Comparison of ENCODE assay signal across 24 mouse cellular contexts in genomic region chr3:16688973-16689372, GRCm38 (mm10).
A peak's percentile ranks its signal among the peaks of the same experiment; 100 is the strongest.
DNase-seq lines count a peak whose midpoint lies in the region; ATAC-seq and TF ChIP-seq lines count a peak whose summit lies in the region.
"Had no signal": no experiment of that assay in that cellular context is flagged by ENCODE, and none has a peak within 500 bp of the region (broad histone marks: within the 10 kb centered on the region; RNA-seq: fewer than 3 reads in every experiment).

No protein-coding gene starts in this region.

- no peak overlapping the region for H3K9ac ChIP-seq in hindbrain, embryonic 12.5 days
- no peak overlapping the region for H3K9ac ChIP-seq in hindbrain, embryonic 11.5 days (ENCODE audit: low read depth, low read length)
- H3K9ac ChIP-seq: embryonic facial prominence, embryonic 12.5 days; embryonic facial prominence, embryonic 15.5 days; forebrain, embryonic 12.5 days had no signal

- H3K4me3 ChIP-seq in hindbrain, embryonic 12.5 days: no peak overlapping the region
- H3K4me3 ChIP-seq in hindbrain, embryonic 11.5 days (ENCODE audit: low read depth, low read length): no peak overlapping the region
- H3K4me3 ChIP-seq: embryonic facial prominence, embryonic 12.5 days; embryonic facial prominence, embryonic 15.5 days; erythroblast, embryonic 14.5 days; forebrain, embryonic 10.5 days; forebrain, embryonic 12.5 days had no signal

- no peak overlapping the region for H3K4me2 ChIP-seq in hindbrain, embryonic 12.5 days (replicated peaks)
- no peak overlapping the region for H3K4me2 ChIP-seq in hindbrain, embryonic 11.5 days (replicated peaks; ENCODE audit: low read depth, low read length)
- H3K4me2 ChIP-seq: embryonic facial prominence, embryonic 12.5 days; embryonic facial prominence, embryonic 15.5 days; forebrain, embryonic 12.5 days had no signal

- no peaks in the 10 kb centered on the region for H3K27me3 ChIP-seq in hindbrain, embryonic 12.5 days
- no peaks in the 10 kb centered on the region for H3K27me3 ChIP-seq in hindbrain, embryonic 11.5 days (ENCODE audit: control insufficient read depth, insufficient read depth, low read length)
- H3K27me3 ChIP-seq: embryonic facial prominence, embryonic 12.5 days; embryonic facial prominence, embryonic 15.5 days; forebrain, embryonic 12.5 days; Patski had no signal

- WGBS in hindbrain, embryonic 12.5 days: 79% methylated on average over 1 of the region's 1 CpGs
- 81% methylated on average over 1 of the region's 1 CpGs for WGBS in hindbrain, embryonic 11.5 days

- H3K36me3 ChIP-seq in hindbrain, embryonic 12.5 days: no peaks in the 10 kb centered on the region
- H3K36me3 ChIP-seq in hindbrain, embryonic 11.5 days (ENCODE audit: control insufficient read depth, insufficient read depth, low read length): no peaks in the 10 kb centered on the region
- H3K36me3 ChIP-seq: embryonic facial prominence, embryonic 12.5 days; embryonic facial prominence, embryonic 15.5 days; forebrain, embryonic 10.5 days; forebrain, embryonic 12.5 days had no signal

- no peak overlapping the region for H3K27ac ChIP-seq in hindbrain, embryonic 12.5 days
- no peak overlapping the region for H3K27ac ChIP-seq in hindbrain, embryonic 11.5 days (ENCODE audit: low read depth, low read length)
- H3K27ac ChIP-seq: embryonic facial prominence, embryonic 12.5 days; embryonic facial prominence, embryonic 15.5 days; forebrain, embryonic 10.5 days; forebrain, embryonic 12.5 days had no signal

- ATAC-seq in hindbrain, embryonic 12.5 days (ENCODE audit: low FRiP score): 0 out of 2 replicates have a peak, but pooled peaks have one; percentile 13
- no peak for ATAC-seq in hindbrain, embryonic 11.5 days (ENCODE audit: low FRiP score)
- ATAC-seq: activated CD4-positive, CD25-positive, alpha-beta regulatory T cell, adult 4 months; forebrain, embryonic 14.5 days; forebrain, embryonic 16.5 days; Patski had no signal

- no peak for TF ChIP-seq CTCF in brain, embryonic 14.5 days (IDR thresholded peaks at IDR 0.05; ENCODE audit: borderline replicate concordance, extremely low read depth, insufficient read depth, insufficient read length)

- DNase-seq in hindbrain, embryonic 11.5 days (ENCODE audit: low spot score): no peak
- DNase-seq in Muller cell, postnatal 12 days (ENCODE audit: inconsistent ontology term): peak; percentile 7
- peak; percentile 1 for DNase-seq in brain, embryonic 14.5 days (ENCODE audit: low read depth)
- DNase-seq in retina, postnatal 1 day: peak; percentile 44
- no peak for DNase-seq in cerebellum, postnatal 10 days
- DNase-seq in urinary bladder, adult 18-20 months (ENCODE audit: low spot score in 2 of 2): no peak
- DNase-seq: adrenal gland, adult 8-10 months; adrenal gland, postnatal 25 days; cerebellum, adult 11-12 months; cerebellum, adult 2 months; cerebellum, adult 9-10 months; cerebellum, postnatal 14 days; cerebellum, postnatal 36 days; embryo, embryonic 11 days had no signal

- no peaks in the 10 kb centered on the region for H3K4me1 ChIP-seq in hindbrain, embryonic 12.5 days
- no peaks in the 10 kb centered on the region for H3K4me1 ChIP-seq in hindbrain, embryonic 11.5 days (replicated peaks; ENCODE audit: control insufficient read depth, insufficient read depth, low read length)
- H3K4me1 ChIP-seq: embryonic facial prominence, embryonic 12.5 days; embryonic facial prominence, embryonic 15.5 days; forebrain, embryonic 10.5 days; forebrain, embryonic 12.5 days had no signal

- H3K9me3 ChIP-seq in hindbrain, embryonic 12.5 days (replicated peaks): no peaks in the 10 kb centered on the region
- H3K9me3 ChIP-seq in hindbrain, embryonic 11.5 days (ENCODE audit: control insufficient read depth, low read length): no peaks in the 10 kb centered on the region
- H3K9me3 ChIP-seq: embryonic facial prominence, embryonic 12.5 days; embryonic facial prominence, embryonic 15.5 days; forebrain, embryonic 10.5 days; forebrain, embryonic 12.5 days had no signal

- no peak for TF ChIP-seq POLR2A in brain, embryonic 14.5 days (IDR thresholded peaks at IDR 0.05; ENCODE audit: borderline replicate concordance, extremely low read depth, insufficient read depth, insufficient read length, poor library complexity, severe bottlenecking)

Comparison
In these comparisons a context has a peak if more than half of its experiments do, and no peak if none do; other contexts are left out.
1. DNase-seq: peak in Muller cell, postnatal 12 days (single experiment), brain, embryonic 14.5 days (single experiment) and retina, postnatal 1 day (single experiment); none in hindbrain, embryonic 11.5 days (single experiment), cerebellum, postnatal 10 days (0 of 2) and urinary bladder, adult 18-20 months (0 of 2).